Mouse (Mus musculus) ES-Bruce4 (cell line): ENCODE data around the gene Sh3d19. TPM values are rescaled to one million over a fixed set of nuclear protein-coding genes. Genes with fewer than 3 reads are reported as not detected.

Experiments
- H3K27ac ChIP-seq: 2 replicates; pipeline ENCODE4 v1.5.1; 2012; ENCODE audit warnings: low read length, inconsistent platforms; ENCODE audit not compliant: insufficient read depth
- H3K27me3 ChIP-seq: 2 replicates; pipeline ENCODE4 v1.6.1; 2012; ENCODE audit warnings: mild to moderate bottlenecking, low read length, inconsistent platforms; ENCODE audit not compliant: control insufficient read depth, poor library complexity, insufficient read depth, severe bottlenecking
- H3K36me3 ChIP-seq: 2 replicates; pipeline ENCODE4 v1.6.1; 2012; ENCODE audit warnings: inconsistent platforms, mild to moderate bottlenecking, low read length, moderate library complexity; ENCODE audit not compliant: control insufficient read depth, poor library complexity, insufficient read depth, severe bottlenecking
- H3K4me1 ChIP-seq: one replicate; pipeline ENCODE4 v1.8.1; 2011; ENCODE audit warnings: low read length; ENCODE audit not compliant: control insufficient read depth, insufficient read depth
- H3K4me3 ChIP-seq: 2 replicates; pipeline ENCODE4 v1.5.1; 2011; ENCODE audit warnings: low read depth, mild to moderate bottlenecking, low read length
- H3K9ac ChIP-seq: 2 replicates; pipeline ENCODE4 v1.6.1; 2012; ENCODE audit warnings: low read depth, mild to moderate bottlenecking, inconsistent platforms; ENCODE audit not compliant: poor library complexity, severe bottlenecking
- H3K9me3 ChIP-seq: replicated peaks from 2 replicates; pipeline ENCODE4 v1.6.1; 2012; ENCODE audit warnings: mild to moderate bottlenecking, low read length, inconsistent platforms; ENCODE audit not compliant: control insufficient read depth, poor library complexity, insufficient read depth, severe bottlenecking
- CTCF ChIP-seq: IDR thresholded peaks from one replicate; pipeline ENCODE4 v1.8.1; 2011; ENCODE audit warnings: low read depth, low read length
- EP300 ChIP-seq: IDR thresholded peaks from 2 replicates; pipeline ENCODE4 v1.6.1; 2011; ENCODE audit warnings: low read depth, low read length; ENCODE audit not compliant: insufficient read depth
- POLR2A ChIP-seq: IDR thresholded peaks from one replicate; pipeline ENCODE4 v1.8.1; 2011; ENCODE audit warnings: low read length; ENCODE audit not compliant: insufficient read depth
- polyA plus RNA-seq: library from polyadenylated mRNA; stranded (reverse); fragments of >200 nt; gene quantifications from 2 replicates; pipeline ENCODE4 v1.2.4, GENCODE M21; 2011; ENCODE audit warnings: low read depth; ENCODE audit not compliant: missing spikeins, insufficient read depth, insufficient read length

The Sh3d19 gene
- polyA plus RNA-seq, 1 experiment = 46.6 TPM

DNA sequence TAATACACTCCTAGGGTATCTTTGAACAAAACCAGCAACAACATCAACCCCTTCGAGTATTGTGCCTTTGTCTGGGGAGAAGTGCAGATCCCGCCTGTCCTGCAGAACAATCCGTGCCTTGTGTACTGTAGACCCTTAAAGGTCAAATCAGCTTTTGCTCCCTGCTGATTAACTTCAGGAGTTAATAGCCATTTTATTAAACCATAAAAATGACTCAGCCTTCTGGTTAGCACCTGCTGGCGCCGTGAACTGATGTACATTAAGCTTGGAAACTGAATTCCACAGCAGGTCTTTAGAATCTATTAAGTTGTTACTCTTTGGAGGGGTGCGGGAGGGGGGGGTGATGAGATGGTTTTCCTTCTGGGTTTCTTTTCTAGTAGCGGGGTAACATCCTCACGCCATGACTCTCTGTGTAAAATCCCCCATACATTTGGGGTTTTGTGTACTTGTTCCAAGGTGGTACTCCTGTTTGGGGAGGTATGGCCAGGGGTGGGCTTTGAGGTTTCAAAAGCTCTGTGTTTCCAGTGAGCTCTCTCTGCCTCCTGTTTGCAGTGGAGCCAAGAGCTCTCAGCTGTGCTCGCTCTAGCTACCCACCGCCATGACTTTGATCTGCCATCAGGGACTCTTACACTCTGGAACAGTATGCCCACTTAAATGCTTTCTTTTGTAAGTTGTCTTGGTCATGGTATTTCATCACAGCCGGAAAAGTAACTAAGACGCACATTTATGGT lies 53.3 kb downstream of the Sh3d19 start:
- no peaks in the 10 kb centered on the region for H3K9me3 ChIP-seq
- no peaks in the 10 kb centered on the region for H3K36me3 ChIP-seq
- H3K4me1 ChIP-seq = no peaks in the 10 kb centered on the region
- no peak overlapping the region for H3K27ac ChIP-seq
- H3K9ac ChIP-seq = no peak overlapping the region
- no peak for TF ChIP-seq EP300
- TF ChIP-seq POLR2A = no peak
- no peak for TF ChIP-seq CTCF
- no peaks in the 10 kb centered on the region for H3K27me3 ChIP-seq
- no peak overlapping the region for H3K4me3 ChIP-seq

DNA sequence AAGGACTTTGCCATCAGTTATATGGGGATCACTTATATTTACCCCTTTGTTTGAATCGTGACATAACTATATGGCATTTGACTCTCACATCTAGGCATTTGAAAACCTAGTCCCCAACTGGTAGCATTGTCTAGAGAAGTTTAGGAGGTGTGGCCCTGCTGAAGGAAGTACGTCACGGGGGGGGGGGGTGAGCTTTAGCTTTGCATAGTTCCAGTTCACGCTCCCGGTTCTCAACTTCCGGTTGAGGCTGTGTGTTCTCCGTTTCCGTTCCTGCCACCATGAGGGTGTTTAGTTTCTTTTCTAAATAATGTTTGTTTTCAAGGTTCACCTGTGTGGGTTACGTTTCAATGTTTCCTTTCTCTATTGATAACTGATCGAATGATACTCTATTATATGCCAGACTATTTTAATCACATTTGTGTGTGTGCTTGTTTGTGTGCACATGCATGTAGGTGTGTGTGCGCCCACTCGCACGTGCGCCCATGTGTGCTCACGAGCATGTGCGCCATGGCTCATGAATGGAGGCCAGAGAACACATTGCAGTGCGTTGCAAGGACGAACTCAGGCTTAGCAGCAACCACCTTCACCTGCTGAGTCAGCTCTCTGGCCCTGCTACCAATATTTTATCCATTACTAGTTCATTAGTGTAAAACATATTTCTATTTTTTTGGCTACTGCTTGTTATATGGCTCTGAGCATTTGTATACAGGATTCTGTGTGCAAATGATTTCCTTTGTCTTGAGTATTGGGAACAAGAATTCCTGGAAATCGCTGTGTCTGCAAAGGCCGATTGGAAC lies 54.6 kb downstream of the Sh3d19 start:
- H3K4me1 ChIP-seq = no peaks in the 10 kb centered on the region
- H3K4me3 ChIP-seq = no peak overlapping the region
- TF ChIP-seq EP300 (no peak), CTCF (no peak), POLR2A (no peak)
- H3K27me3 ChIP-seq = no peaks in the 10 kb centered on the region
- no peaks in the 10 kb centered on the region for H3K36me3 ChIP-seq
- H3K27ac ChIP-seq = no peak overlapping the region
- no peak overlapping the region for H3K9ac ChIP-seq
- H3K9me3 ChIP-seq = no peaks in the 10 kb centered on the region

DNA sequence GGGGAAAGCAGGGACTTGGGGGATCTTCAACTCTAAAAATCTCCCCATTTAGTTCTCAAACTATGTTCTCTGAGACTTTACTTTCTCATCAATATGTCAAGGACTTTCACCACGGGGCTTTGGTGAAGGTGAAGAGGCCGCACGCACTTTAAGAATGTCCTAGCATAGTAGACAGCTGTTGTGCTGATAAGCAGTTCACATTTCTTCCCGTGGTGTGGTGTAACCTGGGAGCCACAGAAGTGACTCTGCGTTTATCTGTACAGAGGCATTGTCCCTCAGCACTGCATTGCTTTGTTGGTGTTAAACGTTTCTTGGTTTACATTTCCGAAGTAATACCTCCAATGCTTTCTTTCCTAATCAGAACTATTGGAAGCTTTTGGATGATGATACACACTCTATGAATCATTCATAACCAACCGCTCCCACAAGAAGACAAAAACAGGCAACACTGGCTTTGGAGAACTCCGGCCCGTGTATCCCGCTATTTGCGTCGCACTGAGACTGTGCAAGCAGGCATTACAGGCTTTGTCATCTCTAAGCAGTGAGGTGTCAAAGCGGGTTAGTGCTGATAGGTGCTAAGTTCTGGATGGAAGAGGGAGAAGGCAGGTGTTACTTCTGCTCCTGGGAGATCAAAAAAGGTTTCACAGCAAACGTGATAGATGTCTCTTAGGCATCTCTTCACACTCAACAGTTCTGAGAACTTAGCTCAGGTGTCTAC lies 57.9 kb downstream of the Sh3d19 start:
- Histone ChIP-seq H3K4me1 (no peaks in the 10 kb centered on the region), H3K27me3 (no peaks in the 10 kb centered on the region), H3K27ac (no peak overlapping the region), H3K36me3 (no peaks in the 10 kb centered on the region), H3K4me3 (no peak overlapping the region), H3K9ac (no peak overlapping the region), H3K9me3 (no peaks in the 10 kb centered on the region)
- TF ChIP-seq POLR2A = no peak
- TF ChIP-seq EP300 = no peak
- TF ChIP-seq CTCF = no peak

DNA sequence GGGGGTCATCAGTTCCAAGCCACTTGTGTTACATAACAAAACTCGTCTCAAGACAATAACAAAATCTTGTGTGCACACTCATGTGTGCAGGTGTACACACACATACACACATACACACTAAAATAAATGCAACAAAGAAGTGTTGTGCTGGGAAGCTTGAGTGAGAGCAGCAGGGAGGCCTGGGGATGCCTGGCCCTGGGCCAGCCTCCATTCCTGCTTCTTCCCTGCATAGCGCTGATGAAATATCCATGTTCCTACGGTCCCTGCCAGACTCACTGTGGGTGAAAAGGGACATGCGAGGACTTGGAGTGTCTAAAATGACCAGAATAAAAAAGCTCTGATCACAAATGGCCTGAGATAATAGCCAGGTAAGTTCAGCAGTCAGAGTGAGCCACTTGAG lies 59.7 kb downstream of the Sh3d19 start:
- Histone ChIP-seq H3K9ac (no peak overlapping the region), H3K4me3 (no peak overlapping the region), H3K36me3 (no peaks in the 10 kb centered on the region)

DNA sequence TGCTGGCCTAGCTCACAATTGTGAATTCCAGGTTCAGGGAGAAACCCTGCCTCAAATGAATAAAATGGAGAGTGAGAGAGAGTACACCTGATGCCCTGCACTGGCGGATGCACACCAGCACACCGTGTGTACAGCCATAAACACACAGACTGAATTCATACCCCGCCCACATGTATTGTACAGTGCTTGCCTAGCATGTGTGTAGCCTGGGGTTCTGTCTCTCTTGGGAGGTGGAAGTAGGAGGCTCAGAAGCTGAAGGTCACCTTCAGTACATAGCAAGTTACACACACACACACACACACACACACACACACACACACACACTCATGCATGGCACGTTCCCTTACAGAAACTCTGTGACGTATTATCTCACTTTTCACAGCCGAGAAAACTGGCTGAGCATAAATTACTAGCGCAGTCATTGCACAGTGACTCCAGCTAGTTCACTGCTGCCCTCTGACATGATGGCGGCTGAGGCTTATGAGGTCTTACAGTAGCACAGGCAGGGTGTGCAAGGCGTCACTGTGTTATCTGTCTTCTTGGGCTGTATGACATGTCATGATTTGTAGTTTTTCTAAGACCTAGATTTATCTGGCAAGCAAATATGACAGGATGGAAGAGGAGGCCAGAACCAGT lies 62.7 kb downstream of the Sh3d19 start:
- H3K4me1 ChIP-seq = no peaks in the 10 kb centered on the region
- H3K9ac ChIP-seq = no peak overlapping the region
- H3K36me3 ChIP-seq = no peaks in the 10 kb centered on the region
- no peaks in the 10 kb centered on the region for H3K9me3 ChIP-seq
- TF ChIP-seq POLR2A (no peak), CTCF (no peak), EP300 (no peak)
- H3K27me3 ChIP-seq = no peaks in the 10 kb centered on the region
- H3K4me3 ChIP-seq = no peak overlapping the region
- H3K27ac ChIP-seq = no peak overlapping the region

More for the DNA sequence above, 59.7 kb downstream of the Sh3d19 start:
- no peaks in the 10 kb centered on the region for H3K9me3 ChIP-seq
- H3K27ac ChIP-seq = no peak overlapping the region
- H3K4me1 ChIP-seq = no peaks in the 10 kb centered on the region
- H3K27me3 ChIP-seq = no peaks in the 10 kb centered on the region
- TF ChIP-seq CTCF (no peak), POLR2A (no peak), EP300 (no peak)
